Mouse (Mus musculus) CD4-positive, CD25-positive, alpha-beta regulatory T cell, adult 4 months (primary cell): ENCODE results near the gene Fbxw10. TPM values are rescaled to one million over a fixed set of nuclear protein-coding genes. Genes with fewer than 3 reads are reported as not detected.

Experiments used
- ATAC-seq: one replicate; pipeline ENCODE4 v1.8.0; 2017
- polyA plus RNA-seq, 2 experiments: library from polyadenylated mRNA; unstranded; fragments of 100-300 nt; shearing (Covaris generic); gene quantifications; one replicate each; pipeline ENCODE4 v1.2.1; 2017

Fbxw10 gene
- polyA plus RNA-seq, 2 experiments from 2014 or later: 8.4 to 9.6 TPM

- no peak for ATAC-seq
These were observed 64.5 kb downstream of the Fbxw10 start for GRCm38 (mm10) chr11:62911362-62911761.

- no peak for ATAC-seq
These were observed 66.3 kb downstream of the Fbxw10 start for GRCm38 (mm10) chr11:62913141-62913540.

- no peak for ATAC-seq
These were observed 67.7 kb downstream of the Fbxw10 start for GRCm38 (mm10) chr11:62914532-62914931.

- no peak for ATAC-seq
These were observed 68.6 kb downstream of the Fbxw10 start for GRCm38 (mm10) chr11:62915486-62915885.

- ATAC-seq: no peak
These were observed 69.9 kb downstream of the Fbxw10 start for GRCm38 (mm10) chr11:62916765-62917164.

GRCm38 (mm10) chr11:62919946-62920742 is 73.3 kb downstream of the Fbxw10 start:
- no peak for ATAC-seq

- ATAC-seq: no peak
These were observed 73.8 kb downstream of the Fbxw10 start for GRCm38 (mm10) chr11:62920743-62921050.

- no peak for ATAC-seq
These were observed 74.4 kb downstream of the Fbxw10 start for GRCm38 (mm10) chr11:62921052-62921977.

GRCm38 (mm10) chr11:62924091-62924761 is 77.4 kb downstream of the Fbxw10 start:
- no peak for ATAC-seq

Other genes with a start within 250 kb of the Fbxw10 start
- 1 to 10 TPM; 1.9 to 4.6 TPM for gene Lrrc75a, start 198.5 kb upstream of the Fbxw10 start, polyA plus RNA-seq
- 10 to 100 TPM; 42.9 to 59.1 TPM for gene Mmgt2, start 198.4 kb upstream of the Fbxw10 start, polyA plus RNA-seq
- 10 to 100 TPM; 16.9 to 20.4 TPM for gene Zfp287, start 115.2 kb upstream of the Fbxw10 start, polyA plus RNA-seq
- gene Gm10428, start 94.0 kb upstream of the Fbxw10 start, polyA plus RNA-seq: not detected
- gene Zfp286, start 57.6 kb upstream of the Fbxw10 start, polyA plus RNA-seq: 1 to 10 TPM; 3.8 to 4.3 TPM
- gene Trim16, start 26.8 kb upstream of the Fbxw10 start, polyA plus RNA-seq: 1 to 10 TPM; 2.5 to 4.3 TPM
- gene Tvp23b, start 32.4 kb downstream of the Fbxw10 start, polyA plus RNA-seq: 10 to 100 TPM; 57.6 to 61.6 TPM
- gene Cdrt4, start 104.1 kb downstream of the Fbxw10 start, polyA plus RNA-seq: not detected
- not detected for gene Tekt3, start 214.6 kb downstream of the Fbxw10 start, polyA plus RNA-seq